Mouse (Mus musculus) monocyte, adult 2 months (primary cell): ENCODE results near the gene Rsph3b.
"Not testable (repeated sequence)": the region's sequence is repeated elsewhere in the genome, so short reads cannot be mapped to it uniquely, and the experiment has no call there.

ENCODE experiments used
- DNase-seq, 2 experiments: peaks; one replicate each; pipeline ENCODE4 v3.0.0; 2022; ENCODE audit warnings: low spot score in 2 of 2, low read depth in 1 of 2

Rsph3b gene

DNA sequence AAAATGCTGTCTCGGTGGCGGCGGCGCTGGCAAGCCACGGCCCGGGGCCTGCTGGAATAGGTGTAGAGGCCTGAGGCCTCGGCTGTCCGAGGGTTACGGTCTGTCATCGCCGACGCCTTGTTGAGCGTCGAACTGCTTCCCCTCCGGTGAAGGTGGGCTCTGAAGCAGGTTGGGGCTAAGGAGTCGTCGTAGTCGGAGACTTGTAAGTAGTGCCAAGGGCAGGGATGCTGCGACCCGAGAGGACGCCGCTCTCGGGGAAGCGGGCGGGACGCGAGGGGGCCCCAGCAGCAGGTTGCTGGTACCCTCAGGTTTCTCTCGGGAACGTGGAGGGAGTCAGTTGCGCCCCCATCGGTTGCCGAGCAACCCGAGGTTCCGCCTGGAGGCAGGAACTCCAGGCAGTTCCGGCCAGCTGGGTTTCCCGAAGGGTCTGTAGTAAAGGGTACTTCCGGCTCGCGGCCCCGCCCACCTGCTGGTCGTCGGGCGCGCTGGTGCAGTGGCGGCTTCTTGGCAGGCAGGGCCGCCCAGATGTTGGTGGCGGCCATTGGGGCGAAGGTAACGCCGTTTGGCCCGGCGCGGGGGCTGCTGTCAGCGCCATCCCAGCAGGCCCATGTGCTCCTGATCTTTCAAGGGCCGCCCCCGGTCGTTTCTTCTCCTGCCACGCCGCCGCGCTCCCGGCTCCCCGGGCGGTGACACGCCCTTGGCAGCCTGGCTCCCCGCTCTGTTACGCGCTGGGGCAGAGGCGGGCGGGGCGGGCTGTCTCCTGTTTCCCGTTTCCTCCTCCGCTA is at the start of gene Rsph3b:
Gene Rsph3b (minus strand): TSS at position 699 of the 785 bp plus-strand sequence.
- peak; percentile 18 to 24 for DNase-seq

DNA sequence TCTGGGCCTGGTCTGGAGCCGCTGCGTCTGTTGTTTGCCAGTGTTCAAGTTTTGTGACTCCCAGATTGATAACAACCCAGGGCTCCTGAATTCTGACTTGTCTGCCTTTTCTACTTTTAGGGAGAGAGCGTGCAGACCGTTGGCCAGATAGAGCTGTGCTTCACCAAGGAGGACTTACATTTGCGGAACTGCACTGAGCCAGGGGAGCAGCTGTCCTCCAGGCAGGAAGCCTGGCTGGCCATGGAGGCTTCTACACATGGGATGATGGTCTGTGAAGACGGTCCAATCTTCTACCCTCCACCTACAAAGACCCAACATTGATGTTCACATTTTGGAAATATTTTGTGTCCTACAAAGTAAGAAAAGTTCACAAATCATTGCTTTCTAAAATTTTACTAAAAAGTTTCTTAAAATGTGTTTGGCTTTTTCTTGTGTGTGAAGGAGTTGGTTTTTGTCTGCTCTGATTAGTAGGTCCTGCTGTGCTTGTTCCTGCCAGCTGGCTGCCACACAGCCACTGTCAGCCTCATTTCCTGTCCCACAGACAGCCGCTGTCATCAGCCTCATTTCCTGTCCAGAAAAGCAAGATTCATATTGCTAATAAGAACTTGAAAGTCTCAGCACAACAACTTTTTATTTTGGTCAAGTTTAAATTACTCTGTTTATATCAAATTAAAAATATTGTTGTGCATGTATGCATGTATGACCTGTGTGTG is 49.5 kb upstream of the Rsph3b start:
- DNase-seq = not testable (repeated sequence)

- DNase-seq = not testable (repeated sequence)
Measured at GRCm38 (mm10) chr17:6996826-6997225, 48.3 kb upstream of the Rsph3b start.

DNA sequence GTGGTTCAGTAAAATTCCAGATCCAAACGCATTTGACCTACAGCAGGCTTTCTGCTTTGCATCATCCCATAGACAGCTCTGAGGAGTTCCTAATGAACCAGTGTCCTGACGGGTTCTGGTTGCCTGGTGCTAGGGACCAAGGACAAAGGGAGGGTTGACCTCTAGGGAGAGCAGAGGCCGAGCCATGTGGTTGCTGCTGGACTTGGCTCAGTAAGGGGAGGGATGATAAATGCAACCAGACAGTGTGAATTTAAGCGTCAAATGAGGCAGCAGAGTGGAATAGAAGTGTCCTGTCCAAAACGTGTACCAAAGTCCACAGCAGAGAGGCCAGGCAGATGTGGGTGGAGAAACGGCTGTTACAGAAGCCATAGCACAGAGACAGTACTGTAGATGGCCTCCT is 47.0 kb upstream of the Rsph3b start:
- DNase-seq = not testable (repeated sequence)

DNA sequence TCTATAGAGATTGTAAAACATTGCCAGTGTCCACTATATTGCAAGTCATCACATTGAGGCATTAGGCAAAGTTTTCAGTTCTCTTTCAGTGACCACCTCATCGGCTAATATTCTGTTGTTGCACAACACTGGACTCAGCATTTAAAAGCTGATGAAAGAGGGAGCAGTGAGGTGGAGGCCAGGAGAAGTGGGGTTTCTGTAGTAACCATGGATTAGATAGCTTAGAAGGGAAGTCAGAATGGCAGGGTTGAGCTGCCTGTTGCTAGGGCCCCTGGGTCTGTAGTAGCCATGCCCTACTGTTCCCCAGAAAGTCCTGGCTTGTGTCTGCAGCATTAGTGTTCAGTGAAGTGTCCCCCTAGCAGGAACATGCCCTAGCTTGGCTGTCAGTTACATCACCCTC is 37.6 kb upstream of the Rsph3b start:
- DNase-seq = not testable (repeated sequence)

DNA sequence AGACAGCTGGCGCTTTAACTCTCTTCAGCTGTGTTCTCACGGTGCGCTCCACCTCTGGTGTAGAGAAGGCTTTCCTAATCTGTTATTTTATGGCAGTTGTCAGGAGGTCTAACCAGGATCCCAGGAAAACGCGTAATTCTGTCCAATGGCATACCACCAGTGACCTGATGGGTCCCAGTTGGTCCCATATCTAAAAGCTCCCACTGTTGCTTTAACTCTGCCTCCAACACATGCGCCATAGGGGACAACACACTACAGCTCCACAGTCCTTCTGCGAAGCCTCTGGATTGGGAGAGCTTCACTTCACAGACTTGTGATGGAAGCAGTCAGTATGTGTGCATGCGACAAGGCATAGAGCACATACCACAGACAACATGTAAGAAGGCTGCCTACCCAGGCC is 31.7 kb upstream of the Rsph3b start:
- not testable (repeated sequence) for DNase-seq

- not testable (repeated sequence) for DNase-seq
Measured at GRCm38 (mm10) chr17:6979380-6979779, 30.9 kb upstream of the Rsph3b start.

DNA sequence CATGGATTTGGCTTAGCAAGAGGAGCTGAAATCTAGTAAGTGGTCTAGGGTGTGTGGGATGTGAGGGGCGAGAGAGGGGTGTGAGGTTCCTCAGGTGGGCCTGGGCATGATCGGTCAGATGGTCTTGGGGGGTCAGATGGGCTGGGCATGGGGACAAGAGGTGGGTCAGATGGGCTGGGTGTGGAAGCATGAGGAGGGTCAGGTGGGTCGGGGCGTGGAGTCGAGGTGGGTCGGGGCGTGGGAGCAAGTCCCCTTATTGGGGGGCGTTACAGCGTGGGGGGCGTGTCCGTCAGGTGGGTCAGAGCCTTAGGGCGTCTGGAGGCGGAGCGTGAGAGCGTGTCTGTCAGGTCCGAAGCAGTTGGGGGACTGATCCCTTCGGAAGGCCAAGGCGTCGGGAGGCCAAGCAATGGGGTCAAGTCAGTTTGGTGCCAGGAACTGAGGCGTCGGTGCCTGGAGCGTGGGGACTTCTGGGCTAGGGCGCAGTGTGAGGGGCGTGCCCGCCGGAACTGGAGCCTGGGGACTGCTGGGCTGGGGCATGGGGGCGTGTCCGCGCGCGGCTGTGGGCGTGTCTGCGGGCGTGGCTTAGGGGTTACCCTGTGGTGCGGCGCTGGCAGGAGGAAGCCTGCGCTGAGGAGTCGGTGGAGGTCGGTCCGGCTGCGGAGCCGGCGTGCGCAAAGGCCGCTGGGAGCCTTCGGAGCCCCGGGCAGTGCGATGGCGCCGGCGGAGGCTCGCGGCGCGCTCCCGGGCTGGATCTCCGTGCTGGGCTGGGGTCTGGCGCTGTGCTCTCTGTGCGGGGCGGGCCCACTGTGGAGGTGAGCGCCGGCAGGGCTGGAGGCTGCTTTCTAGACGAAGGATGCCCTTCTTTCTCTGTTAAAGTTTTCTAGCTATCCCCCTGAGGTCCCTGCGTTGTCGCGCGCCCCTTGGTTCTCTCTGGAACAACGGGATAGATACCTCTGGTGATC is 30.1 kb upstream of the Rsph3b start, which contains the start of gene Gm49721:
Gene Gm49721 (plus strand): TSS at position 618 of the 962 bp plus-strand sequence.
- peak; percentile 64 to 73 for DNase-seq

GRCm38 (mm10) chr17:6974985-6975384 is 26.5 kb upstream of the Rsph3b start:
- not testable (repeated sequence) for DNase-seq

DNA sequence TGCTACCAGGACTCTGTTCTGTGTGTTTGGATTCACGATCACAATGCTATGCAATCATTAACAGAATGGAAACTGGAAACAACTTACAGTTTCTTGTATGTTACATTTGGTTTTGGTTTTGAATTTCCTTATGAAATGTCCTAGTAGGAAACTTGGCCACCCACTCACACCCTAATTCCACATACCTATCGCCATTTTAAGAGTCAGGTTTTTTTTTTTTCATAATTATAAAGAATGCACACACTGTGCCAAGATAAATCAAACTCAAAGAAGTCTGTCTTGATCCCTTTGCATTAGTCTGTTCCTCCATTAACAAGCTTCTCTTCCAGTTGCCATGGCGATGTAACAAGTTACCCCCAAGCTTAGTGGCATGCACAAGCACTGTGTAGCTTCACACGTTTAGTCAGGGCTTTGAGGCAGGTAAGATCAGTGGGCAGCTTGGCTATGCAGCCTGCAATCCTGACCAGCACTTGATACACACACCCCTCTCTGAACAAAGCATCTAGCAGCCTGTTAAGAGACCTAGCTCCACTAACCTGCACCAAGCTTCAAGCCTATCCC is 24.4 kb upstream of the Rsph3b start:
- DNase-seq = not testable (repeated sequence)

GRCm38 (mm10) chr17:6971238-6971637 is 22.8 kb upstream of the Rsph3b start:
- not testable (repeated sequence) for DNase-seq

- not testable (repeated sequence) for DNase-seq
Measured at GRCm38 (mm10) chr17:6970334-6970733, 21.9 kb upstream of the Rsph3b start, which contains the start of gene Rnaset2b. Gene Rnaset2b, plus strand, starts transcription at chr17:6970634.

GRCm38 (mm10) chr17:6967673-6968072 is 19.2 kb upstream of the Rsph3b start:
- DNase-seq = not testable (repeated sequence)

- not testable (repeated sequence) for DNase-seq
Measured at GRCm38 (mm10) chr17:6965364-6965763, 16.9 kb upstream of the Rsph3b start.

DNA sequence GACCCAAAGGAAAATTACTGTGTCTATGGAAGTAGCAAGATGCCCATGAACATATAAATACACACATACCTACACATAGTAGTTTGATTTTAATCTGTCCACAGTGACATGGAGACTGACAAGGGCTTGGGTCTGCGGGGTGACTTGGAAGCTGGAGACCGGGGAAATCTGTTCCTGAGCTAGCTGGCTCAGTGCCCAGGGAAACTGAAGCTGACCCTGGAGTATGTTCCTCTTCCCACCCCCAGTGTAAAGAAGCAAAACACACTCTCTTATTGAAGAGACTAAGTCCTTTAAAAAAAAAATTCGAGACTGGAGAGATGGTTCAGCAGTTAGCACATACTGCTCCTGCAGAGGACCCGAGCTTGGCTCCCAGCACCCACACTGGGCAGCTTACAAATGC is 14.5 kb upstream of the Rsph3b start:
- DNase-seq = not testable (repeated sequence)

DNA sequence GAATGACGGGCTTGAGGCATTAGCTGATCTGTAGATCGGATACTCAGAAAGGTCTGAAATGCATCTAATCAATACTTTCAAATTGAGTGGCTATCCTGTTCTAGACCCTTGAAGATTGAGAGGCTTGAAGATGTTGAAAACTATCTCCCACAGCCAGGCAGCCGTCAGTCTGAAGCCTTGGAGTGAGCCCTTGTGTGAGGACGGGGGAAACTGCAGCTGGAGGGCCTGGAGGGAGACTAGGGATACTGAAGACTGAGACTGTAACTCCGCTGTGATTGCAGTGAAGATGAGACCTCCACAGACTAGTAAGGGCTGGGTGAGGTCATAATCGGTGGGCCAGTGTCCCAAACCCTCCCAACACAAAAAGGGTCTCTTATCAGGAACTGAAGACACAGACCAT is 13.9 kb upstream of the Rsph3b start:
- DNase-seq = not testable (repeated sequence)

DNA sequence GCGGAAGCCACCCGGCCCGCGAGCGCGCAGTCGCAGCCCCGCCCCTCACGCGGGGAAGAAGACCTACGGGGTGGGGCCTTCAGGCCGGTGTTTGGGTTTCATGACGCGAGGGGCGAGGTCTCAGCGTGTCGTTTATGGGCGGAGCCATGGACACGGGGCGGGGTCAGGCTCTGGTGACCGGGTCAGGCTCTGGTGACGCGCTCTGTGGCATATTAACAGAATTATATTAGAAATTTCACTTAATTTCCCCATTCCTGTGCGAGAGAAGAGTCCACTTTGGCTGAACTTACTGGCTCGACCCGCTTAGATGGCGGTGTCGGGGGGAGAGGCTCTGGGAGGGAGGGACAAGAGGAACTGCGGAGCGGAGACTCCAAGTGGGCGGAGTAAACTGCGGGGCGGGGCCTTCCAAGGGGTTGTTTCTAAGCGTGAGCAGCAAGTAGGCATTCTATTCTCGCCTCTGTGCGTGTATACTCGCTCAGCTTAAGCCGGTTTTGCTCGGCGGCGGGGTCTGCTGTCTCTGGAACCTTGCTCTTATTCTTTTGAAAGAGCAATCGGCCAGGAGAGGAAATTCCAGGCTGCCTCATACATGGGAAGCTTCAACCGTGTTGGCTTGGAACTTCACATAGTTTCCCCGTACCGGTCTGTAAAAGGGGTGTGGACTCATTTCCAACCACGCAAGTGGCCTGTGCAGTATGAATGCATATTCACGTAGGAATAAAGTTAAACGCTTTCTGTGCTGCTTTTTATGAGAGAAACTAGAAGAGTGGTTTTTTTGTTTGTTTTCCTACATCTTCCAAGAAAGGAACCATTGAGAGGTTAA is 12.9 kb upstream of the Rsph3b start:
- DNase-seq = peak in 1 of 2 experiments; percentile 63

DNA sequence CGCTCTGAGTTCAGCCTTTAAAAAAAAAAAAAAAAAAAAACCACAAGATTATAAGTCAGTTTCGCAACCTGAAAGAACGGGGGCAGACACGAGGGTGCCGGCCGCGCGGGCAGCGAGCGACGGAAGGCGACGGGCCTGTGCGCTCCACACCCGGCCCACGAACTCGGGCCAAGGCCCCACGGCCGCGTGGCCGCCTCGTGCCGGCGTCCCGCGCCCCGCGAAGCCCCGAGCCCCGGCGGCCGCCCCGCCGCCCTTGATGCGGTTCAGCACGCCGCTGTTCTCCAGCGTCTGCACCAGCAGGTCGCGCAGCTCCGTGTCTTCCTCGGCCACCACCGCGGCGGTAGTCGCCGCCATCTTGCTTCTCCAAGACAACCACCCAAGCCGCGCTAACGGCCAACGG is 12.3 kb upstream of the Rsph3b start, which contains the start of gene Tagap1:
Gene Tagap1 (minus strand): TSS at position 381 of the 400 bp plus-strand sequence.
- DNase-seq = peak in 1 of 2 experiments; percentile 51

DNA sequence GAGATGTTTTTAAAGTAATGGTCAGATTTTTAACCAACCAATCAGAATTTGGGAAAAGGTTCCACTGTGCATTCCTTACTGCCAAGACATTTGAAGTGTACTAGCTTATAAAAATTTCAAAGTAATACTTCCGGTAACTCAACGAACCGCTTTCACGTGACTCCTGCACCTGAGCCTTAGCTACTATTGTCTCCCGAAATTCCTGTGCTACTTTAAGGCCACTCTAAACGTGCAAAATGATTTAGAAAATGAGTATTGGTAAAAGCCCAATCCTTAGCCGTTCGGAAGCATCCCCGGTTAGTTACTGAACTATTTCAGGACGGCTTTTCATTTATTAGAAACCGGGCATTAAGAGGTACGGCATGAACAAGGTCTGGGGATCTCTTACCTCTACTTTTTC is 11.9 kb upstream of the Rsph3b start:
- not testable (repeated sequence) for DNase-seq
